Mouse (Mus musculus) neural tube, embryonic 11.5 days (tissue): ENCODE data around the gene Rhbdl1. TPM values are rescaled to one million over a fixed set of nuclear protein-coding genes. Genes with fewer than 3 reads are reported as not detected.
"Not testable (repeated sequence)": the region's sequence is repeated elsewhere in the genome, so short reads cannot be mapped to it uniquely, and the experiment has no call there.

Experiments
- ATAC-seq: fragments of 200-750 bp; cut with Nextera tagmentation; 2 replicates; pipeline ENCODE4 v1.8.0; 2017; ENCODE audit warnings: moderate number of reproducible peaks, mild to moderate bottlenecking, moderate TSS enrichment, moderate library complexity; ENCODE audit not compliant: insufficient read depth, low FRiP score, low TSS enrichment
- DNase-seq: peaks from one replicate; pipeline ENCODE4 v3.0.0-alpha.2; 2015; ENCODE audit warnings: low spot score
- H3K27ac ChIP-seq: fragments of 300-500 bp; sonication (generic); 2 replicates; pipeline ENCODE4 v1.5.1; 2014; ENCODE audit warnings: low read depth, mild to moderate bottlenecking, low read length
- H3K27me3 ChIP-seq: fragments of 300-500 bp; sonication (generic); 2 replicates; pipeline ENCODE4 v1.6.1; 2014; ENCODE audit warnings: mild to moderate bottlenecking, low read length, mixed read lengths; ENCODE audit not compliant: control insufficient read depth, insufficient read depth
- H3K36me3 ChIP-seq: fragments of 300-500 bp; sonication (generic); 2 replicates; pipeline ENCODE4 v1.6.1; 2014; ENCODE audit warnings: mild to moderate bottlenecking, low read length, moderate library complexity, mixed read lengths; ENCODE audit not compliant: control insufficient read depth, insufficient read depth
- H3K4me1 ChIP-seq: fragments of 300-500 bp; sonication (generic); 2 replicates; pipeline ENCODE4 v1.6.1; 2014; ENCODE audit warnings: low read length, mixed read lengths; ENCODE audit not compliant: control insufficient read depth, insufficient read depth
- H3K4me2 ChIP-seq: fragments of 300-500 bp; sonication (generic); 2 replicates; pipeline ENCODE4 v1.6.1; 2014; ENCODE audit warnings: low read depth, mild to moderate bottlenecking, moderate library complexity
- H3K4me3 ChIP-seq: fragments of 300-500 bp; sonication (generic); 2 replicates; pipeline ENCODE4 v1.5.1; 2014; ENCODE audit warnings: low read depth, low read length
- H3K9ac ChIP-seq: fragments of 300-500 bp; sonication (generic); 2 replicates; pipeline ENCODE4 v1.6.1; 2014; ENCODE audit warnings: mild to moderate bottlenecking, low read length
- H3K9me3 ChIP-seq: fragments of 300-500 bp; sonication (generic); 2 replicates; pipeline ENCODE4 v1.6.1; 2016; ENCODE audit warnings: low read length; ENCODE audit not compliant: control insufficient read depth
- WGBS: fragments of 180-500 bp; shearing (Covaris S2); extraction: QIAGEN DNeasy Blood & Tissue Kit; methylation state at CpG from one replicate; pipeline ENCODE4 v1.1.7; 2014; 5-methylcytosine and 5-hydroxymethylcytosine counted together
- polyA plus RNA-seq: library from polyadenylated mRNA; unstranded; fragments of >200 nt; fragmentation: Nextera tagmentation; extraction: Ambion mirVana; gene quantifications from 2 replicates; pipeline ENCODE4 v1.2.1, GENCODE M21; 2014

Rhbdl1 gene
- polyA plus RNA-seq, 1 experiment from 2014 or later: 4.4 TPM

DNA sequence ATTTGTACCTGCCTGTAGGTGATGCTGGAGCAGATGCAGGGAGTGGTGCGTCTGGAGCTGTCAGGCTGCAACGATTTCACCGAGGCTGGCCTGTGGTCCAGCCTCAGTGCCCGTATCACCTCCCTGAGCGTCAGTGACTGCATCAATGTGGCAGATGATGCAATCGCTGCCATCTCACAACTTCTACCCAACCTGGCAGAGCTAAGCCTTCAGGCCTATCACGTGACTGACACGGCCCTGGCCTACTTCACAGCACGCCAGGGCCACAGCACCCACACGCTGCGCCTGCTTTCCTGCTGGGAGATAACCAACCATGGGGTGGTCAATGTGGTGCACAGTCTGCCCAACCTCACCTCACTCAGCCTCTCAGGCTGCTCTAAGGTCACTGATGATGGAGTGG, 19.4 kb downstream of the Rhbdl1 start:
- ATAC-seq: no peak
- no peaks in the 10 kb centered on the region for H3K4me1 ChIP-seq
- no peak overlapping the region for H3K27ac ChIP-seq
- WGBS: 85% methylated on average over 11 of the region's 11 CpGs
- DNase-seq: no peak
- no peaks in the 10 kb centered on the region for H3K36me3 ChIP-seq
- H3K9me3 ChIP-seq: no peaks in the 10 kb centered on the region
- H3K9ac ChIP-seq: no peak overlapping the region
- H3K4me2 ChIP-seq: no peak overlapping the region
- H3K27me3 ChIP-seq: peaks cover 30% of the 10 kb centered on the region
- H3K4me3 ChIP-seq: no peak overlapping the region

DNA sequence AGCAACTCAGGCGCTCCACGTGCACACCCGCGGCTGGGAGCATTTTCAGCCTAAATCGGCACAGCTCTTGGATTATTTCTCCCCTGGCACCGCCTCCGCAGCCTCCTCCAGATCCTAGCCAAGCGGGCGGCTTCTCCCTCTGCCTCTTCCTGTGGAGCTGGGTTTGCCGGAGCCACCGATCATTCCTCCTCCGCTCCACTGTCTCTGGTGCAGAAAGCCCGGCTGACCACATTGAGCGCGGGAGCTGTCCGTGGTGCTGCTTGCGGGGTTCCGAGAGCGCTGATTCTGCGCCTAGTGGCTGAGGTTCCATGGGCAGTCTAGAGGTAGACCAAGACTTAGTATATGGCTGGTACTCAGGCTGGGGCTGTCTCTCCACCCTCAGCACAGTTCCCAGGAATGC, 23.6 kb downstream of the Rhbdl1 start:
- Histone ChIP-seq H3K4me1 (peaks cover 6% of the 10 kb centered on the region), H3K9me3 (no peaks in the 10 kb centered on the region), H3K36me3 (no peaks in the 10 kb centered on the region), H3K27ac (no peak overlapping the region), H3K27me3 (peaks cover 10% of the 10 kb centered on the region), H3K4me2 (0 out of 2 replicates have a peak overlapping the region, but pooled peaks have one; percentile 14), H3K9ac (no peak overlapping the region), H3K4me3 (no peak overlapping the region)
- ATAC-seq (no peak), DNase-seq (peak; percentile 85)
- 3% methylated on average over 20 of the region's 20 CpGs for WGBS

- Histone ChIP-seq H3K27me3 (no peaks in the 10 kb centered on the region), H3K9ac (no peak overlapping the region)
Observed at GRCm38 (mm10) chr17:25810890-25811289, 26.2 kb downstream of the Rhbdl1 start.

GRCm38 (mm10) chr17:25809606-25810340, 27.3 kb downstream of the Rhbdl1 start:
- Histone ChIP-seq H3K9ac (peak overlapping the region; percentile 88), H3K4me3 (peak overlapping the region; percentile 52), H3K9me3 (no peaks in the 10 kb centered on the region), H3K27ac (peak overlapping the region; percentile 87), H3K27me3 (no peaks in the 10 kb centered on the region), H3K4me1 (peaks cover 11% of the 10 kb centered on the region), H3K36me3 (no peaks in the 10 kb centered on the region), H3K4me2 (peak overlapping the region; percentile 81)
- peak; percentile 48 for DNase-seq
- 2% methylated on average over 24 of the region's 25 CpGs for WGBS
- peak; percentile 68 for ATAC-seq

More at GRCm38 (mm10) chr17:25810890-25811289, 26.2 kb downstream of the Rhbdl1 start:
- H3K9me3 ChIP-seq: no peaks in the 10 kb centered on the region
- DNase-seq: no peak
- no peak overlapping the region for H3K4me2 ChIP-seq
- no peak overlapping the region for H3K27ac ChIP-seq
- peaks cover 11% of the 10 kb centered on the region for H3K4me1 ChIP-seq
- 75% methylated on average over 4 of the region's 4 CpGs for WGBS
- ATAC-seq: no peak
- no peaks in the 10 kb centered on the region for H3K36me3 ChIP-seq
- H3K4me3 ChIP-seq: no peak overlapping the region

DNA sequence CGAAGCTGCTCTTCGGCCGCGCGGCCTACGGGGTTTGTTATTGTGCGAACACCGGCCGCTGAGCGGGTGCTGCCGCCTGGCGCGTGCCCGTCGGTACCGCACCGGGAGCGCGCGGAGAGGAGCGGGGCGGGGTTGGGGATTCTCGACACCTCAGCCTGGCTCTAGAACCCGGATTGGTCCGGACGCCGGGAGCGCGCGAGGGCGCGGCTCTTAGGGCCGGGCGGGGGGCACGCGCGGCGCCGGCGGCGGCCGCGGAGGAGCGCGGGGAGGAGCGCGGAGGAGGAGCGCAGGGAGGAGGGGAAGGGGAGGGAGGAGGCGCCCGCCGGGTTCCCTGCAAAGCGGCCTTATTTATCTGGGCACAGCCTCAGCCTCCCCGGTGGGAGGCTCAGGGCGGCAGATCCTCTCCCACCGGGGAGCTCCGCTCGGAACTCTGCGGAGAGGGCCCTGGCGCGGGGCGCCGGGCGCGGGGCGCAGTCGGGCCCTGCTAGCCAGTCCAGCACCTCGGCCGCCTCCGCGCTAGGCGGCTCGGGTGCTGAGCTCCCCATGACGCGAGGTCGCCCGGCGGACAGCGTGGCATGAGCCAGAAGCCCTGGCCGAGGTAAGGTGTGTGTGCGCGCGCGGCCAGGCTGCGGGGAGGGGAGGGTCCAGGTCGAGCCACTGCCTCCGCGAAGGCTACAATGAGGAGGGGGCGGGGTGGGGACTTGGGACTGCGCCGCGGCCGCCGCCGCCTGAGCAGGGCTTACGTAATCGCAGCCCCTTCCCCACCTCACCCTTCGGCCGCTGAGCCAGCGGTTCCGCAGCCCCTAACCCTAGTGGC, 28.1 kb downstream of the Rhbdl1 start, which contains the start of gene Fbxl16:
Fbxl16 (plus strand) TSS at position 297 of the 817 bp plus-strand sequence.
- Histone ChIP-seq H3K36me3 (no peaks in the 10 kb centered on the region), H3K27me3 (no peaks in the 10 kb centered on the region)
- under 1% methylated on average over 91 of the region's 100 CpGs for WGBS

GRCm38 (mm10) chr17:25808028-25808427, 29.1 kb downstream of the Rhbdl1 start:
- Histone ChIP-seq H3K4me3 (no peak overlapping the region; the same call in 1 of the 2 replicates), H3K4me2 (peak overlapping the region; percentile 81), H3K9ac (peak overlapping the region; percentile 88), H3K9me3 (no peaks in the 10 kb centered on the region), H3K36me3 (no peaks in the 10 kb centered on the region), H3K27me3 (no peaks in the 10 kb centered on the region), H3K27ac (peak overlapping the region; percentile 87), H3K4me1 (peaks cover 17% of the 10 kb centered on the region)
- 46% methylated on average over 5 of the region's 5 CpGs for WGBS
- ATAC-seq: no peak
- no peak for DNase-seq

More for the DNA sequence above, 28.1 kb downstream of the Rhbdl1 start, which contains the start of gene Fbxl16:
- H3K9me3 ChIP-seq: no peaks in the 10 kb centered on the region
- peak; percentile 91 for DNase-seq
- H3K4me2 ChIP-seq: peak within 1 kb of the TSS; percentile 81
- peak; percentile 79 for ATAC-seq
- peak within 1 kb of the TSS; percentile 52 for H3K4me3 ChIP-seq
- peaks cover 11% of the 10 kb centered on the region for H3K4me1 ChIP-seq
- peak within 1 kb of the TSS; percentile 87 for H3K27ac ChIP-seq
- peak within 1 kb of the TSS; percentile 88 for H3K9ac ChIP-seq

GRCm38 (mm10) chr17:25807452-25807851, 29.6 kb downstream of the Rhbdl1 start:
- DNase-seq, ATAC-seq, H3K27ac ChIP-seq, H3K36me3 ChIP-seq, H3K27me3 ChIP-seq, H3K9ac ChIP-seq, H3K4me2 ChIP-seq, H3K9me3 ChIP-seq, H3K4me3 ChIP-seq: not testable (repeated sequence)
- WGBS: 31% methylated on average over 2 of the region's 2 CpGs
- H3K4me1 ChIP-seq: peaks cover 21% of the 10 kb centered on the region

GRCm38 (mm10) chr17:25806507-25806906, 30.6 kb downstream of the Rhbdl1 start:
- H3K9me3 ChIP-seq: no peaks in the 10 kb centered on the region
- 73% methylated on average over 4 of the region's 4 CpGs for WGBS
- no peak for ATAC-seq
- no peak overlapping the region for H3K4me2 ChIP-seq
- H3K4me1 ChIP-seq: peaks cover 22% of the 10 kb centered on the region
- H3K4me3 ChIP-seq: no peak overlapping the region
- H3K27me3 ChIP-seq: no peaks in the 10 kb centered on the region
- H3K36me3 ChIP-seq: no peaks in the 10 kb centered on the region
- H3K27ac ChIP-seq: no peak overlapping the region
- DNase-seq: no peak
- H3K9ac ChIP-seq: no peak overlapping the region
